Mouse (Mus musculus) layer of hippocampus, postnatal 10 days (tissue): Measurements from ENCODE around the gene Ola1. TPM values are rescaled to one million over a fixed set of nuclear protein-coding genes. Genes with fewer than 3 reads are reported as not detected.

Experiments
- total RNA-seq, 2 experiments: library from RNA; stranded (reverse); gene quantifications; 2 replicates each; pipeline ENCODE4 v1.2.3; 2021

The Ola1 gene
- total RNA-seq, 2 experiments from 2014 or later = 108 to 123 TPM

Other genes starting within 250 kb of the Ola1 start
- gene Sp3, start 238.5 kb downstream of the Ola1 start, total RNA-seq = 10 to 100 TPM; 48.3 to 56.6 TPM
- not detected for gene Gm11084, start 232.2 kb downstream of the Ola1 start, total RNA-seq
- 1 to 10 TPM; 4.7 to 5.1 TPM for gene Sp9, start 53.0 kb upstream of the Ola1 start, total RNA-seq
- gene Scrn3, start 93.7 kb upstream of the Ola1 start, total RNA-seq = 10 to 100 TPM; 12.1 to 12.6 TPM
- 10 to 100 TPM; 22.8 to 26.7 TPM for gene Cir1, start 93.8 kb upstream of the Ola1 start, total RNA-seq
- gene Gpr155, start 167.6 kb upstream of the Ola1 start, total RNA-seq = 10 to 100 TPM; 36.2 to 40.1 TPM